Mouse (Mus musculus) heart, embryonic 14.5 days (tissue): ENCODE results near the gene Srpk2. TPM values are rescaled to one million over a fixed set of nuclear protein-coding genes. Genes with fewer than 3 reads are reported as not detected.
"Not testable (repeated sequence)": the region's sequence is repeated elsewhere in the genome, so short reads cannot be mapped to it uniquely, and the experiment has no call there.

Experiments used
- ATAC-seq: fragments of 200-750 bp; cut with Nextera tagmentation; 2 replicates; pipeline ENCODE4 v1.8.0; 2017; ENCODE audit warnings: low read depth, moderate TSS enrichment; ENCODE audit not compliant: insufficient number of reproducible peaks, insufficient read depth, low FRiP score
- H3K27ac ChIP-seq, 2 experiments: fragments of 200-500 bp in 1 of 2; fragments of 300-500 bp in 1 of 2; sonication (generic) in 1 of 2; replicated peaks in 1 of 2; 2 replicates each; pipeline ENCODE4 v1.5.1; 2012 to 2014; ENCODE audit warnings: low read depth in 2 of 2, low read length in 2 of 2, control low read depth in 1 of 2, mild to moderate bottlenecking in 1 of 2, mixed read lengths in 1 of 2; ENCODE audit not compliant: control insufficient read depth in 1 of 2, insufficient read depth in 1 of 2
- H3K27me3 ChIP-seq: fragments of 300-500 bp; sonication (generic); 2 replicates; pipeline ENCODE4 v1.6.1; 2014; ENCODE audit warnings: mild to moderate bottlenecking, low read length, control low read depth; ENCODE audit not compliant: control insufficient read depth, insufficient read depth
- H3K36me3 ChIP-seq: fragments of 300-500 bp; sonication (generic); 2 replicates; pipeline ENCODE4 v1.6.1; 2014; ENCODE audit warnings: mild to moderate bottlenecking, control low read depth, low read length, mixed read lengths; ENCODE audit not compliant: control insufficient read depth, insufficient read depth
- H3K4me1 ChIP-seq, 2 experiments: fragments of 200-500 bp in 1 of 2; fragments of 300-500 bp in 1 of 2; sonication (generic) in 1 of 2; 2 replicates each; pipeline ENCODE4 v1.6.1; 2012 to 2014; ENCODE audit warnings: low read length in 2 of 2, control low read depth in 1 of 2, mixed read lengths in 1 of 2; ENCODE audit not compliant: control insufficient read depth in 2 of 2, insufficient read depth in 2 of 2
- H3K4me2 ChIP-seq: fragments of 300-500 bp; sonication (generic); 2 replicates; pipeline ENCODE4 v1.6.1; 2014; ENCODE audit warnings: mild to moderate bottlenecking, low read length
- H3K4me3 ChIP-seq, 2 experiments: fragments of 200-500 bp in 1 of 2; fragments of 300-500 bp in 1 of 2; sonication (generic) in 1 of 2; 2 replicates each; pipeline ENCODE4 v1.5.1; 2012 to 2014; ENCODE audit warnings: low read length in 2 of 2, mild to moderate bottlenecking in 2 of 2, control low read depth in 1 of 2, low read depth in 1 of 2, moderate library complexity in 1 of 2; ENCODE audit not compliant: control insufficient read depth in 1 of 2, insufficient read depth in 1 of 2
- H3K9ac ChIP-seq: fragments of 300-500 bp; sonication (generic); 2 replicates; pipeline ENCODE4 v1.6.1; 2014; ENCODE audit warnings: mild to moderate bottlenecking, low read length
- H3K9me3 ChIP-seq: fragments of 300-500 bp; sonication (generic); 2 replicates; pipeline ENCODE4 v1.6.1; 2016; ENCODE audit warnings: low read length, control low read depth; ENCODE audit not compliant: control insufficient read depth
- WGBS: fragments of 180-500 bp; shearing (Covaris S2); extraction: QIAGEN DNeasy Blood & Tissue Kit; methylation state at CpG from one replicate; pipeline ENCODE4 v1.1.7; 2014; 5-methylcytosine and 5-hydroxymethylcytosine counted together
- polyA plus RNA-seq: library from polyadenylated mRNA; unstranded; fragments of >200 nt; fragmentation: Nextera tagmentation; extraction: Ambion mirVana; gene quantifications from 2 replicates; pipeline ENCODE4 v1.2.1, GENCODE M21; 2014

Gene Srpk2
- polyA plus RNA-seq, 1 experiment from 2014 or later: 49.6 TPM

- Histone ChIP-seq H3K36me3 (no peaks in the 10 kb centered on the region), H3K4me2 (no peak overlapping the region), H3K9ac (no peak overlapping the region), H3K4me3 (no peak overlapping the region), H3K9me3 (no peaks in the 10 kb centered on the region), H3K27me3 (no peaks in the 10 kb centered on the region), H3K4me1 (peaks cover 7 to 26% of the 10 kb centered on the region in 2 experiments), H3K27ac (no peak overlapping the region)
- WGBS: 71% methylated on average over 5 of the region's 5 CpGs
- ATAC-seq: no peak
Observed at GRCm38 (mm10) chr5:23599750-23600537, 84.5 kb downstream of the Srpk2 start.

DNA sequence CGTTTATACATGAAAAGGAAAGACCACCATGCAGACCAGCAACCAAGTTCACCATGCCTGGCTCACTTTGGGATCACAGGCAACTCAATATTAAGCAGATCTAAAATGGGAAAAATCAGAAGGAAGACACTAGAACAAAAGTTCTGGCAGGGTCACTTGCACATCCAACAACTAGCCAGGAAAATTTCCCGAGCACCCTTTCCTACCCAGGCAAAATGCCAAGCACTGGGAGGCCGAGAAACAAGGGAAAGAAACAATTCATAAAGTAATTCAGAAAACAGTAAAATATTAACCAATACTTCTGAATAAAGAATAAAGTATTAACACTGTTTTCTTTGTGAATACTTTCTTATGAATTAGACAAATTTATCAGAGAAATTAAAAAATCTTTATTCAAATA, 85.2 kb downstream of the Srpk2 start:
- ATAC-seq: no peak
- Histone ChIP-seq H3K4me3 (no peak overlapping the region), H3K4me1 (peaks cover 7 to 22% of the 10 kb centered on the region in 2 experiments), H3K9me3 (no peaks in the 10 kb centered on the region), H3K36me3 (no peaks in the 10 kb centered on the region), H3K4me2 (no peak overlapping the region), H3K27ac (no peak overlapping the region), H3K27me3 (no peaks in the 10 kb centered on the region), H3K9ac (no peak overlapping the region)
- 64% methylated on average over 3 of the region's 3 CpGs for WGBS

GRCm38 (mm10) chr5:23598491-23598890, 85.9 kb downstream of the Srpk2 start:
- Histone ChIP-seq H3K4me1 (peaks cover 7 to 22% of the 10 kb centered on the region in 2 experiments), H3K27ac (peak overlapping the region; percentile 17 to 78; a peak in 3 of 4 replicates), H3K9ac (peak overlapping the region; percentile 31; the same call in 1 of the 2 replicates), H3K27me3 (no peaks in the 10 kb centered on the region), H3K4me3 (no peak overlapping the region), H3K4me2 (peak overlapping the region; percentile 41), H3K36me3 (no peaks in the 10 kb centered on the region), H3K9me3 (no peaks in the 10 kb centered on the region)
- WGBS: 31% methylated on average over 12 of the region's 12 CpGs
- ATAC-seq: no peak

DNA sequence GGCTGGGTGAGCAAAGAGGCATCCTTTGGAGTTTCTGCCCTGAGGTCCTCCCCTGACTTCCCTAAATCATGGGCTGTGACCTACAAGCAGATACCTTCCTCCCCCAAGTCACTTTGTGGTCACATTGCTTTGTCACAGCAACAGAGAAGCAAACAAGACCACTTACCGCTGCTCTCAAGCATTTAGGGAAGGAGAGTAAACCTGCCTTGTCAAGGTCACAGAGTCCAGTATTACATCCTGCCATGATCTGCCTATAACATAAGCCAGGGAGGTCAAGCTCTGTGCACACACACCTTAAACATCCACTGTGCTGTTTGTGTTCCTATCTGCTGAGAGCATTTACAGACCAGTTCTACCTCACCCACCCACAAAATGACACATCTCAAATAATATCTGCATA, 86.4 kb downstream of the Srpk2 start:
- no peak overlapping the region for H3K4me3 ChIP-seq
- H3K27ac ChIP-seq: peak overlapping the region; percentile 70 to 78
- H3K36me3 ChIP-seq: no peaks in the 10 kb centered on the region
- WGBS: 15% methylated on average over 1 of the region's 1 CpGs
- H3K4me2 ChIP-seq: peak overlapping the region; percentile 41
- no peaks in the 10 kb centered on the region for H3K9me3 ChIP-seq
- ATAC-seq: 0 out of 2 replicates have a peak, but pooled peaks have one; percentile 17
- peaks cover 7 to 22% of the 10 kb centered on the region in 2 experiments for H3K4me1 ChIP-seq
- H3K27me3 ChIP-seq: no peaks in the 10 kb centered on the region
- peak overlapping the region; percentile 31; the same call in 1 of the 2 replicates for H3K9ac ChIP-seq

- H3K9me3 ChIP-seq: no peaks in the 10 kb centered on the region
- H3K9ac ChIP-seq: no peak overlapping the region
- ATAC-seq: no peak
- peak overlapping the region; percentile 2 to 3; a peak in 3 of 4 replicates for H3K27ac ChIP-seq
- 47% methylated on average over 8 of the region's 8 CpGs for whole genome bisulfite sequencing
- H3K4me1 ChIP-seq: peaks cover 7 to 22% of the 10 kb centered on the region in 2 experiments
- H3K4me3 ChIP-seq: no peak overlapping the region
- no peaks in the 10 kb centered on the region for H3K27me3 ChIP-seq
- H3K36me3 ChIP-seq: no peaks in the 10 kb centered on the region
- H3K4me2 ChIP-seq: no peak overlapping the region
Observed at GRCm38 (mm10) chr5:23597260-23597864, 87.1 kb downstream of the Srpk2 start.

DNA sequence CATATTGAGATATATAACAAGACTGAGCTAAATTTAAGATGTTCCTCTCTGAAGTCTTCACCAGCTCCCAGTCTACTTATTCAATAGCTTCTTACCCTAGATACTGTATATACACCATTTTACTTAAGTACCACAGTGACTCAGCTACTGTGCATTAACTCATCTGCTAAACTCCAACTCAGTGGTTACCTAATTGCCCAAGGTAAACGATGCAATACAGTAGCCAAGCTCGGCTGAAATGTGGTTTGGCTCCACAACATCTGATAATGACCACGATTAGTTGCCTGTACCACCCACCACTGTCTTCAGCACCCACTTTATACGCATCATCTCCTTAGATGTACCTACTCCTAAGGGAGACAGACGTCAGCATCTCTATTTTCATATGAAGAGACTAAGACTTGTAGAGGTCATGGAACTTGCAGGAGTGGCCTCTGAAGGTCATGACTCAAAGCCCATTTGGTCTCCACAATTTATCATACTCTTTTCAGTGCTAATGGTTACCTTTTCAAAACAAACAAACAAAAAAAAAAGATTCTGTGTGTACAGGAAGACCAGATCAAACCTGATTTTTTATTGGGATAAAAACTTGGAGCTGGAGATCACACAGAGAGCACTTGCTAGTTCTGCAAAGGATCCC, 88.0 kb downstream of the Srpk2 start:
- no peak overlapping the region for H3K9ac ChIP-seq
- no peak overlapping the region for H3K4me2 ChIP-seq
- H3K9me3 ChIP-seq: no peaks in the 10 kb centered on the region
- no peak overlapping the region for H3K27ac ChIP-seq
- WGBS: 80% methylated on average over 5 of the region's 5 CpGs
- H3K27me3 ChIP-seq: no peaks in the 10 kb centered on the region
- H3K4me3 ChIP-seq: no peak overlapping the region
- H3K36me3 ChIP-seq: no peaks in the 10 kb centered on the region
- H3K4me1 ChIP-seq: peaks cover 7 to 22% of the 10 kb centered on the region in 2 experiments
- ATAC-seq: no peak

DNA sequence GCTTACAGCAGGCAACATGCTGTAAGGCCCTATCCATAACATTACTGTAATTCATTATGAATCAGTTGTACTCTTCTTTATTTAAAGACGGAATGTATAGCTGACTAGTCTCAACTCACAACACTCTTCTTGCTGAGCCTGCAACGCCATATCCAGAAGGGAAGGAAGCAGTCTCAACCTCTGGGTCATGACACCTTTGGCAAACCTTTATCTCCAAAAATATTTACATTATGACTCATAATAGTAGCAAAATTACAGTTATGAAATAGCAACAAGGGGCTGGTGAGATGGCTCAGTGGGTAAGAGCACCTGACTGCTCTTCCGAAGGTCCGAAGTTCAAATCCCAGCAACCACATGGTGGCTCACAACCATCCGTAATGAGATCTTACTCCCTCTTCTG, 94.1 kb downstream of the Srpk2 start:
- not testable (repeated sequence) for H3K36me3 ChIP-seq, H3K4me3 ChIP-seq, ATAC-seq, H3K9me3 ChIP-seq, H3K27me3 ChIP-seq, H3K9ac ChIP-seq, H3K4me2 ChIP-seq, H3K27ac ChIP-seq
- WGBS: 93% methylated on average over 4 of the region's 5 CpGs
- peaks cover 0 to 14% of the 10 kb centered on the region in 2 experiments; a peak in 2 of 4 replicates for H3K4me1 ChIP-seq
